In genomic region chr15:62462698-62463097, GRCm38 (mm10) we compare ENCODE assay signal across 7 mouse cellular contexts.
DNase-seq lines count a peak whose midpoint lies in the region; ATAC-seq and TF ChIP-seq lines count a peak whose summit lies in the region.

No protein-coding gene starts in this region.

- no peaks in the 10 kb centered on the region for H3K9me3 ChIP-seq in heart, embryonic 11.5 days (replicated peaks; ENCODE audit: control insufficient read depth, low read length)
- no peaks in the 10 kb centered on the region for H3K9me3 ChIP-seq in midbrain, embryonic 16.5 days (replicated peaks; ENCODE audit: control insufficient read depth, low read length, poor library complexity, severe bottlenecking)

- DNase-seq in brain, embryonic 14.5 days (ENCODE audit: low read depth): peak; percentile 92
- peak; percentile 67 to 68 for DNase-seq in cerebellum, postnatal 36 days
- peak; percentile 15 to 35 for DNase-seq in layer of hippocampus, postnatal 25 days (ENCODE audit: extremely low spot score in 1 of 2, low spot score in 1 of 2)
- DNase-seq in retina, postnatal 1 day: no peak
- DNase-seq in spleen, postnatal 4 days (ENCODE audit: low spot score in 2 of 2): no peak

- H3K4me2 ChIP-seq in heart, embryonic 11.5 days: no peak overlapping the region
- H3K4me2 ChIP-seq in midbrain, embryonic 16.5 days (ENCODE audit: low read length): no peak overlapping the region

- WGBS in heart, embryonic 11.5 days (ENCODE audit: insufficient replicate concordance): 33% methylated on average over 3 of the region's 3 CpGs
- 20% methylated on average over 3 of the region's 3 CpGs for WGBS in midbrain, embryonic 16.5 days

- no peaks in the 10 kb centered on the region for H3K4me1 ChIP-seq in heart, embryonic 11.5 days (ENCODE audit: control insufficient read depth, insufficient read depth, low read length)
- H3K4me1 ChIP-seq in midbrain, embryonic 16.5 days (ENCODE audit: control insufficient read depth, insufficient read depth, low read length): 0 out of 2 replicates have a peak, but pooled peaks cover 2% of the 10 kb centered on the region

- no peak overlapping the region for H3K4me3 ChIP-seq in heart, embryonic 11.5 days (ENCODE audit: low read depth, low read length)
- H3K4me3 ChIP-seq in midbrain, embryonic 16.5 days (ENCODE audit: low read depth, low read length): no peak overlapping the region

- no peak for TF ChIP-seq POLR2A in brain, embryonic 14.5 days (IDR thresholded peaks at IDR 0.05; ENCODE audit: borderline replicate concordance, extremely low read depth, insufficient read depth, insufficient read length, poor library complexity, severe bottlenecking)

- no peak for TF ChIP-seq CTCF in brain, embryonic 14.5 days (IDR thresholded peaks at IDR 0.05; ENCODE audit: borderline replicate concordance, extremely low read depth, insufficient read depth, insufficient read length)

- ATAC-seq in heart, embryonic 11.5 days (replicated peaks; ENCODE audit: insufficient number of reproducible peaks, low FRiP score, low TSS enrichment): 0 out of 2 replicates have a peak, but pooled peaks have one; percentile 42
- peak; percentile 76 for ATAC-seq in midbrain, embryonic 16.5 days

- H3K9ac ChIP-seq in heart, embryonic 11.5 days (ENCODE audit: low read depth, low read length): no peak overlapping the region
- no peak overlapping the region for H3K9ac ChIP-seq in midbrain, embryonic 16.5 days (ENCODE audit: low read depth, low read length)

- H3K36me3 ChIP-seq in heart, embryonic 11.5 days (ENCODE audit: control insufficient read depth, insufficient read depth, low read length): no peaks in the 10 kb centered on the region
- H3K36me3 ChIP-seq in midbrain, embryonic 16.5 days (ENCODE audit: control insufficient read depth, insufficient read depth, low read length): no peaks in the 10 kb centered on the region

- H3K27me3 ChIP-seq in heart, embryonic 11.5 days (ENCODE audit: control insufficient read depth, insufficient read depth, low read length): no peaks in the 10 kb centered on the region
- H3K27me3 ChIP-seq in midbrain, embryonic 16.5 days (ENCODE audit: control insufficient read depth, insufficient read depth, low read depth, low read length): no peaks in the 10 kb centered on the region

- no peak overlapping the region for H3K27ac ChIP-seq in heart, embryonic 11.5 days (ENCODE audit: low read depth, low read length)
- no peak overlapping the region for H3K27ac ChIP-seq in midbrain, embryonic 16.5 days (ENCODE audit: low read length)

Comparison
In these comparisons a context has a peak if more than half of its experiments do, and no peak if none do; other contexts are left out.
1. DNase-seq: peak in brain, embryonic 14.5 days (single experiment), cerebellum, postnatal 36 days (2 of 2) and layer of hippocampus, postnatal 25 days (2 of 2); none in retina, postnatal 1 day (single experiment) and spleen, postnatal 4 days (0 of 2).